Mouse (Mus musculus) heart, adult 2 months (tissue): Measurements from ENCODE around the gene Klhl9.

Experiments
- CTCF ChIP-seq: fragments of 200-600 bp; IDR thresholded peaks from 2 replicates; pipeline ENCODE4 v1.8.1; 2022; ENCODE audit warnings: antibody characterized with exemption, mild to moderate bottlenecking, moderate library complexity
- EP300 ChIP-seq: fragments of 200-500 bp; IDR thresholded peaks from 2 replicates; pipeline ENCODE4 v1.6.1; 2011; ENCODE audit warnings: low read depth, low read length, control low read depth; ENCODE audit not compliant: insufficient read depth
- POLR2A ChIP-seq: fragments of 200-500 bp; IDR thresholded peaks from 2 replicates; pipeline ENCODE4 v1.6.1; 2011; ENCODE audit warnings: mild to moderate bottlenecking, low read depth, low read length, control low read depth; ENCODE audit not compliant: insufficient read depth

- TF ChIP-seq CTCF (peak; percentile 100; the same call in 1 of the 2 replicates), POLR2A (no peak), EP300 (peak; percentile 71; the same call in 1 of the 2 replicates)
Observed at GRCm38 (mm10) chr4:88738480-88738879, 16.2 kb upstream of the Klhl9 start.
